Mouse (Mus musculus) hindlimb bud, embryonic 11.5 days (tissue): ENCODE data around the gene Selenos.

Experiments
- DNase-seq: peaks from one replicate; pipeline ENCODE4 v3.0.0-alpha.2; 2012; ENCODE audit warnings: low read depth, low spot score; ENCODE audit errors: extremely low spot score

Gene Selenos

GRCm38 (mm10) chr7:66118046-66118445, 38.6 kb downstream of the Selenos start:
- no peak for DNase-seq

- no peak for DNase-seq
Observed at GRCm38 (mm10) chr7:66118796-66119195, 39.3 kb downstream of the Selenos start.

GRCm38 (mm10) chr7:66120139-66120538, 40.7 kb downstream of the Selenos start:
- no peak for DNase-seq

GRCm38 (mm10) chr7:66120702-66121396, 41.4 kb downstream of the Selenos start:
- DNase-seq, result no peak

GRCm38 (mm10) chr7:66124551-66124968, 45.1 kb downstream of the Selenos start:
- no peak for DNase-seq

GRCm38 (mm10) chr7:66125368-66125767, 45.9 kb downstream of the Selenos start:
- DNase-seq, result no peak

GRCm38 (mm10) chr7:66127951-66128645, 48.6 kb downstream of the Selenos start:
- no peak for DNase-seq

- DNase-seq, result no peak
Observed at GRCm38 (mm10) chr7:66128857-66129256, 49.4 kb downstream of the Selenos start.

- DNase-seq, result no peak
Observed at GRCm38 (mm10) chr7:66130296-66130695, 50.8 kb downstream of the Selenos start.

GRCm38 (mm10) chr7:66131776-66132421, 52.5 kb downstream of the Selenos start:
- DNase-seq, result no peak

- DNase-seq, result no peak
Observed at GRCm38 (mm10) chr7:66134154-66134553, 54.7 kb downstream of the Selenos start.

- DNase-seq, result no peak
Observed at GRCm38 (mm10) chr7:66135644-66136043, 56.2 kb downstream of the Selenos start.

- no peak for DNase-seq
Observed at GRCm38 (mm10) chr7:66136187-66136586, 56.7 kb downstream of the Selenos start.

- no peak for DNase-seq
Observed at GRCm38 (mm10) chr7:66137309-66137708, 57.9 kb downstream of the Selenos start.

GRCm38 (mm10) chr7:66138301-66138700, 58.9 kb downstream of the Selenos start:
- DNase-seq, result no peak

GRCm38 (mm10) chr7:66138878-66139277, 59.4 kb downstream of the Selenos start:
- DNase-seq, result no peak
